Mouse (Mus musculus) kidney, embryonic 14.5 days (tissue): ENCODE data around the gene Fancc. TPM values are rescaled to one million over a fixed set of nuclear protein-coding genes. Genes with fewer than 3 reads are reported as not detected.

ENCODE experiments used
- ATAC-seq: fragments of 200-750 bp; cut with Nextera tagmentation; 2 replicates; pipeline ENCODE4 v1.8.0; 2017; ENCODE audit warnings: moderate number of reproducible peaks, mild to moderate bottlenecking, moderate TSS enrichment, moderate library complexity; ENCODE audit not compliant: low FRiP score, low TSS enrichment
- H3K27ac ChIP-seq: fragments of 300-500 bp; sonication (generic); 2 replicates; pipeline ENCODE4 v1.5.1; 2014; ENCODE audit warnings: low read depth, mild to moderate bottlenecking, low read length, moderate library complexity, mixed read lengths
- H3K27me3 ChIP-seq: fragments of 300-500 bp; sonication (generic); 2 replicates; pipeline ENCODE4 v1.6.1; 2014; ENCODE audit warnings: mild to moderate bottlenecking, low read length; ENCODE audit not compliant: control insufficient read depth, insufficient read depth
- H3K36me3 ChIP-seq: fragments of 300-500 bp; sonication (generic); 2 replicates; pipeline ENCODE4 v1.6.1; 2014; ENCODE audit warnings: low read length, mixed read lengths; ENCODE audit not compliant: control insufficient read depth, insufficient read depth
- H3K4me1 ChIP-seq: fragments of 300-500 bp; sonication (generic); 2 replicates; pipeline ENCODE4 v1.6.1; 2014; ENCODE audit warnings: low read length, mixed read lengths; ENCODE audit not compliant: control insufficient read depth, insufficient read depth
- H3K4me2 ChIP-seq: fragments of 300-500 bp; sonication (generic); replicated peaks from 2 replicates; pipeline ENCODE4 v1.6.1; 2014; ENCODE audit warnings: low read depth, mild to moderate bottlenecking, low read length
- H3K4me3 ChIP-seq: fragments of 300-500 bp; sonication (generic); 2 replicates; pipeline ENCODE4 v1.5.1; 2014; ENCODE audit warnings: mild to moderate bottlenecking, low read length
- H3K9ac ChIP-seq: fragments of 300-500 bp; sonication (generic); 2 replicates; pipeline ENCODE4 v1.6.1; 2014; ENCODE audit warnings: low read depth, mild to moderate bottlenecking, low read length, moderate library complexity
- H3K9me3 ChIP-seq: fragments of 300-500 bp; sonication (generic); 2 replicates; pipeline ENCODE4 v1.6.1; 2016; ENCODE audit warnings: low read length; ENCODE audit not compliant: control insufficient read depth
- WGBS: fragments of 180-500 bp; shearing (Covaris S2); extraction: QIAGEN DNeasy Blood & Tissue Kit; methylation state at CpG from one replicate; pipeline ENCODE4 v1.1.7; 2014; 5-methylcytosine and 5-hydroxymethylcytosine counted together
- polyA plus RNA-seq: library from polyadenylated mRNA; unstranded; fragments of >200 nt; fragmentation: Nextera tagmentation; extraction: Ambion mirVana; gene quantifications from 2 replicates; pipeline ENCODE4 v1.2.1, GENCODE M21; 2014

Fancc gene
- polyA plus RNA-seq, 1 experiment from 2014 or later, result 24.5 TPM

DNA sequence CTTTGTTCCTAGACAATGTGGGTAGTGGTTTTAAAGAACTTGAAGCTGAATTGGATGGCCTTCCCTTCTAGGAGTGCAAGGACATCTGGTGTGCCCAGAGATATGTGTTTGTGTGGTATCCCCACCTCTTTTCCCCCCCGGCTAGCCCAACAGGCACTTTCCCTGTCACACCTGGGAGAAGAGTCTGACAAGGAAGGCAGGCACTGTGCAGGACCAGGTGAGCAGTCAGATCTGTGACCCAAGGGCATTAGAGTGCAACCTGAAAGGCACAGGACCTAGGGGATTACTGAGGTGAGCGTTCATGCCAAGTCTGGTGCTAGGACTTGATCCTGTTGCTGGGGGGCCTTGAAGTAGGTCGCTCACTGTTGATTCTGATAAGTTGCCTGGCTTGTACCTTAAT, 255.4 kb downstream of the Fancc start:
- Histone ChIP-seq H3K9me3 (no peaks in the 10 kb centered on the region), H3K27ac (peak overlapping the region; percentile 68; the same call in 1 of the 2 replicates), H3K36me3 (peaks cover 12% of the 10 kb centered on the region; the same call in 1 of the 2 replicates), H3K4me1 (peaks cover 42% of the 10 kb centered on the region), H3K9ac (peak overlapping the region; percentile 86), H3K27me3 (no peaks in the 10 kb centered on the region), H3K4me3 (peak overlapping the region; percentile 81), H3K4me2 (peak overlapping the region; percentile 53)
- WGBS, result 69% methylated on average over 3 of the region's 3 CpGs
- no peak for ATAC-seq

- Histone ChIP-seq H3K36me3 (peaks cover 8% of the 10 kb centered on the region; the same call in 1 of the 2 replicates), H3K27ac (peak overlapping the region; percentile 94; the same call in 1 of the 2 replicates), H3K4me1 (peaks cover 43% of the 10 kb centered on the region), H3K9me3 (no peaks in the 10 kb centered on the region), H3K27me3 (no peaks in the 10 kb centered on the region), H3K9ac (peak overlapping the region; percentile 86), H3K4me2 (peak overlapping the region; percentile 53), H3K4me3 (peak overlapping the region; percentile 81)
- 7% methylated on average over 5 of the region's 5 CpGs for WGBS
- no peak for ATAC-seq
Observed at GRCm38 (mm10) chr13:63240835-63241234, 256.2 kb downstream of the Fancc start.

DNA sequence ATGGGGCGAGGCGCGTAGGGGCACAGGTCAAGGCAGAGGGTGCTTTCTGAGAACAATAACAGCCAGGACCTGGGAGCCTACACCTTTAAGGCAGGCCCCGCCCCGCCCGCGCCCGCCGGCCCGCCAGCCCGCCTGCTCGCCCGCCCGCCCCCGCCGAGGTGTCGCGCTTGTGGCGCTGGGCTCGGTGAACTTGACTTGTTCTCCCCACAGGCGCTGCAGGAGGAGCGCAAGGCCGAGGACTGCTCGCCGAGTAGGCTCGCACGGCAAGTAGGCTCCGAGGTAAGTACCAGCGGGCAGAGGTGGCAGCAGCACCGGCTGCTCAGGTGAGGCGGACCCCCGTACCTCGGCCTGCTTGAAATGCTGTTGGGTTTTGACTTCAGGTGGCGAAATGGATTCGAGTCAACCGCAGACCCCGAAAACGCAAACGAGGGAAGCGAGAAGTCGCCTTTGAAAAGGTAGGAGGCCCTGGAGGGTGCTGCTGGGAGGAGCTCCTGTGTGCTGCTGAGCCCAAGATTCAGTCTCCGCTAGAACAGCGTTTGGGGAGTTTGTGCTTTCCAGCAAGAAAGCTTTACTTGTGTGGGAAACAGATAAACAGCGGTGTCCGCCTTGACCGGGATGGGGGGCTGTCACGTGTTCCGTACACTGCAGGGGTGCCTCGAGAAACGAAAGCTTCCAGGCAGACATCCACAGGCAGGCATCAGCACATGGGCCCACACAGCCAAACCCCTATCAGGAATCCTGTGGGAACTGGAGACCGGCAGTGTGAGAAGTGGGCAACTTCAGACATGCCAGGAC, 257.0 kb downstream of the Fancc start:
- under 1% methylated on average over 44 of the region's 51 CpGs for WGBS
- no peaks in the 10 kb centered on the region for H3K9me3 ChIP-seq
- peak overlapping the region; percentile 94 for H3K27ac ChIP-seq

GRCm38 (mm10) chr13:63239301-63239804, 257.7 kb downstream of the Fancc start:
- Histone ChIP-seq H3K4me3 (peak overlapping the region; percentile 81), H3K4me1 (peaks cover 37% of the 10 kb centered on the region), H3K9ac (peak overlapping the region; percentile 86), H3K4me2 (peak overlapping the region; percentile 53), H3K9me3 (no peaks in the 10 kb centered on the region), H3K27ac (peak overlapping the region; percentile 94), H3K36me3 (peaks cover under 1% of the 10 kb centered on the region; the same call in 1 of the 2 replicates), H3K27me3 (no peaks in the 10 kb centered on the region)
- 3% methylated on average over 11 of the region's 11 CpGs for WGBS
- peak; percentile 89 for ATAC-seq

More for the DNA sequence above, 257.0 kb downstream of the Fancc start:
- Histone ChIP-seq H3K27me3 (no peaks in the 10 kb centered on the region), H3K4me3 (peak overlapping the region; percentile 81), H3K9ac (peak overlapping the region; percentile 86), H3K36me3 (peaks cover 6% of the 10 kb centered on the region; the same call in 1 of the 2 replicates), H3K4me1 (peaks cover 42% of the 10 kb centered on the region), H3K4me2 (peak overlapping the region; percentile 53)
- peak; percentile 91 for ATAC-seq

DNA sequence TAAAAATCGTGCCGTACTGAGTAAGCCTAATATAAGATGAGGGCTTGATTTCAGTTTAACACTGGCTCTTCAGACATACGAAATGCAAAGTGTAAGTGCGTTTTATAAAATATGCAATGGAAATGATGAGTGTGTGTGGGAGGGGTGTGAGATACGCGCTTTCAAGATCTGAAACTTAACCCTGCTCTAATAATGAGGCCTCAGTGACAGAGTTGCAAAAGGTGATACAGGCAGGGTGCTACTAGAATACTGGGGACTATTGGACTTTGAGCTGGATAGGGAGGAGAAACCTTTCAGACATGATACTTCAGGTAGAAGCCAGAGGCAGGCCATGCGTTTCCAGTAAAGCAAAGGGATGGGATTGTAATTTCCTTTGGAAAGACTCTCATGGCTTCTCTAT, 259.0 kb downstream of the Fancc start:
- Histone ChIP-seq H3K9ac (no peak overlapping the region), H3K27ac (no peak overlapping the region; the same call in 1 of the 2 replicates), H3K4me1 (peaks cover 32% of the 10 kb centered on the region), H3K27me3 (no peaks in the 10 kb centered on the region), H3K4me3 (no peak overlapping the region), H3K4me2 (no peak overlapping the region), H3K36me3 (no peaks in the 10 kb centered on the region; the same call in 1 of the 2 replicates), H3K9me3 (no peaks in the 10 kb centered on the region)
- 74% methylated on average over 7 of the region's 7 CpGs for WGBS
- ATAC-seq, result no peak

GRCm38 (mm10) chr13:63236159-63236893, 260.8 kb downstream of the Fancc start:
- H3K27ac ChIP-seq, result peak overlapping the region; percentile 52; the same call in 1 of the 2 replicates
- no peaks in the 10 kb centered on the region for H3K36me3 ChIP-seq
- no peak for ATAC-seq
- H3K4me1 ChIP-seq, result peaks cover 35% of the 10 kb centered on the region
- 28% methylated on average over 5 of the region's 5 CpGs for WGBS
- no peak overlapping the region for H3K4me3 ChIP-seq
- no peaks in the 10 kb centered on the region for H3K27me3 ChIP-seq
- no peak overlapping the region for H3K4me2 ChIP-seq
- H3K9ac ChIP-seq, result no peak overlapping the region
- no peaks in the 10 kb centered on the region for H3K9me3 ChIP-seq

GRCm38 (mm10) chr13:63235551-63235950, 261.5 kb downstream of the Fancc start:
- 66% methylated on average over 3 of the region's 3 CpGs for WGBS
- no peaks in the 10 kb centered on the region for H3K27me3 ChIP-seq
- H3K4me2 ChIP-seq, result no peak overlapping the region
- H3K4me3 ChIP-seq, result no peak overlapping the region
- peaks cover 36% of the 10 kb centered on the region for H3K4me1 ChIP-seq
- no peak overlapping the region for H3K9ac ChIP-seq
- no peaks in the 10 kb centered on the region for H3K36me3 ChIP-seq
- H3K9me3 ChIP-seq, result no peaks in the 10 kb centered on the region
- H3K27ac ChIP-seq, result peak overlapping the region; percentile 52; the same call in 1 of the 2 replicates
- ATAC-seq, result no peak
